Mouse (Mus musculus) CD4-positive helper T cell, adult 2 months (primary cell): ENCODE measurements around the gene Gm28051.

Experiments
- DNase-seq: peaks from one replicate; pipeline ENCODE4 v3.0.0-alpha.2; 2012; ENCODE audit warnings: low read depth, missing footprints, low spot score

Gene Gm28051

GRCm38 (mm10) chr12:102685523-102685931 is 72.0 kb downstream of the Gm28051 start:
- DNase-seq, result no peak

- no peak for DNase-seq
These were observed 72.7 kb downstream of the Gm28051 start for GRCm38 (mm10) chr12:102684720-102685386.

- no peak for DNase-seq
These were observed 73.6 kb downstream of the Gm28051 start for GRCm38 (mm10) chr12:102683979-102684378.

- DNase-seq, result no peak
These were observed 74.1 kb downstream of the Gm28051 start for GRCm38 (mm10) chr12:102683438-102683837.

GRCm38 (mm10) chr12:102682722-102683299 is 74.8 kb downstream of the Gm28051 start:
- DNase-seq, result no peak

GRCm38 (mm10) chr12:102682085-102682484 is 75.5 kb downstream of the Gm28051 start:
- DNase-seq, result no peak

- peak; percentile 41 for DNase-seq
These were observed 76.0 kb downstream of the Gm28051 start for GRCm38 (mm10) chr12:102681590-102681989.

- DNase-seq, result no peak
These were observed 78.7 kb downstream of the Gm28051 start for GRCm38 (mm10) chr12:102678820-102679219.

GRCm38 (mm10) chr12:102677089-102677488 is 80.5 kb downstream of the Gm28051 start:
- no peak for DNase-seq

- peak; percentile 73 for DNase-seq
These were observed 83.0 kb downstream of the Gm28051 start for GRCm38 (mm10) chr12:102674556-102674955.

GRCm38 (mm10) chr12:102674123-102674522 is 83.4 kb downstream of the Gm28051 start:
- peak; percentile 56 for DNase-seq

- DNase-seq, result peak; percentile 74
These were observed 84.4 kb downstream of the Gm28051 start for GRCm38 (mm10) chr12:102672857-102673839.

- no peak for DNase-seq
These were observed 85.4 kb downstream of the Gm28051 start for GRCm38 (mm10) chr12:102672176-102672575.

- no peak for DNase-seq
These were observed 86.7 kb downstream of the Gm28051 start for GRCm38 (mm10) chr12:102670848-102671247.
